Mouse (Mus musculus): ENCODE measurements around the gene Cd200. TPM values are rescaled to one million over a fixed set of nuclear protein-coding genes. Genes with fewer than 3 reads are reported as not detected.

The Cd200 gene
- polyA plus RNA-seq, 1 experiment from 2014 or later = 108 TPM

- WGBS = 82% methylated on average over 3 of the region's 3 CpGs
- H3K27ac ChIP-seq (ENCODE audit: low read depth, low read length) = no peak overlapping the region
Measured at GRCm38 (mm10) chr16:45381811-45382210, 27.0 kb downstream of the Cd200 start.

GRCm38 (mm10) chr16:45378959-45379358 is 29.9 kb downstream of the Cd200 start:
- Histone ChIP-seq H3K9me3 (ENCODE audit: control insufficient read depth) (no peaks in the 10 kb centered on the region), H3K4me3 (ENCODE audit: low read depth, low read length) (no peak overlapping the region), H3K4me1 (replicated peaks; ENCODE audit: control insufficient read depth, insufficient read depth, low read length) (no peaks in the 10 kb centered on the region), H3K27me3 (replicated peaks; ENCODE audit: control insufficient read depth, insufficient read depth, low read length) (no peaks in the 10 kb centered on the region), H3K9ac (ENCODE audit: low read depth, low read length) (no peak overlapping the region), H3K27ac (ENCODE audit: low read depth, low read length) (no peak overlapping the region), H3K4me2 (replicated peaks; ENCODE audit: low read depth) (no peak overlapping the region), H3K36me3 (ENCODE audit: control insufficient read depth, insufficient read depth) (0 out of 2 replicates have a peak, but pooled peaks cover 5% of the 10 kb centered on the region)
- ATAC-seq = no peak
- 64% methylated on average over 3 of the region's 3 CpGs for WGBS
- TF ChIP-seq CTCF (IDR thresholded peaks at IDR 0.05; ENCODE audit: low read depth) = no peak

More at GRCm38 (mm10) chr16:45381811-45382210, 27.0 kb downstream of the Cd200 start:
- ATAC-seq = no peak
- no peak overlapping the region for H3K9ac ChIP-seq (ENCODE audit: low read depth, low read length)
- H3K4me1 ChIP-seq (replicated peaks; ENCODE audit: control insufficient read depth, insufficient read depth, low read length) = no peaks in the 10 kb centered on the region
- no peak for TF ChIP-seq CTCF (IDR thresholded peaks at IDR 0.05; ENCODE audit: low read depth)
- H3K9me3 ChIP-seq (ENCODE audit: control insufficient read depth) = no peaks in the 10 kb centered on the region
- no peak overlapping the region for H3K4me2 ChIP-seq (replicated peaks; ENCODE audit: low read depth)
- H3K4me3 ChIP-seq (ENCODE audit: low read depth, low read length) = no peak overlapping the region
- no peaks in the 10 kb centered on the region for H3K27me3 ChIP-seq (replicated peaks; ENCODE audit: control insufficient read depth, insufficient read depth, low read length)
- 0 out of 2 replicates have a peak, but pooled peaks cover 5% of the 10 kb centered on the region for H3K36me3 ChIP-seq (ENCODE audit: control insufficient read depth, insufficient read depth)

GRCm38 (mm10) chr16:45378147-45378943 is 30.5 kb downstream of the Cd200 start:
- WGBS = 66% methylated on average over 5 of the region's 5 CpGs
- Histone ChIP-seq H3K4me1 (replicated peaks; ENCODE audit: control insufficient read depth, insufficient read depth, low read length) (no peaks in the 10 kb centered on the region), H3K4me3 (ENCODE audit: low read depth, low read length) (no peak overlapping the region), H3K4me2 (replicated peaks; ENCODE audit: low read depth) (no peak overlapping the region), H3K36me3 (ENCODE audit: control insufficient read depth, insufficient read depth) (0 out of 2 replicates have a peak, but pooled peaks cover 5% of the 10 kb centered on the region), H3K27ac (ENCODE audit: low read depth, low read length) (no peak overlapping the region), H3K9ac (ENCODE audit: low read depth, low read length) (no peak overlapping the region), H3K9me3 (ENCODE audit: control insufficient read depth) (no peaks in the 10 kb centered on the region), H3K27me3 (replicated peaks; ENCODE audit: control insufficient read depth, insufficient read depth, low read length) (no peaks in the 10 kb centered on the region)
- peak; percentile 25; the same call in 1 of the 2 replicates for ATAC-seq
- no peak for TF ChIP-seq CTCF (IDR thresholded peaks at IDR 0.05; ENCODE audit: low read depth)

- no peak for TF ChIP-seq CTCF (IDR thresholded peaks at IDR 0.05; ENCODE audit: low read depth)
- WGBS = 79% methylated on average over 4 of the region's 4 CpGs
- Histone ChIP-seq H3K4me1 (replicated peaks; ENCODE audit: control insufficient read depth, insufficient read depth, low read length) (no peaks in the 10 kb centered on the region), H3K36me3 (ENCODE audit: control insufficient read depth, insufficient read depth) (no peaks in the 10 kb centered on the region), H3K4me3 (ENCODE audit: low read depth, low read length) (no peak overlapping the region), H3K9me3 (ENCODE audit: control insufficient read depth) (no peaks in the 10 kb centered on the region), H3K27ac (ENCODE audit: low read depth, low read length) (no peak overlapping the region), H3K4me2 (replicated peaks; ENCODE audit: low read depth) (no peak overlapping the region), H3K9ac (ENCODE audit: low read depth, low read length) (no peak overlapping the region), H3K27me3 (replicated peaks; ENCODE audit: control insufficient read depth, insufficient read depth, low read length) (no peaks in the 10 kb centered on the region)
- ATAC-seq = no peak
Measured at GRCm38 (mm10) chr16:45377332-45377731, 31.5 kb downstream of the Cd200 start.

- H3K27me3 ChIP-seq (replicated peaks; ENCODE audit: control insufficient read depth, insufficient read depth, low read length) = no peaks in the 10 kb centered on the region
- no peak for TF ChIP-seq CTCF (IDR thresholded peaks at IDR 0.05; ENCODE audit: low read depth)
- no peaks in the 10 kb centered on the region for H3K36me3 ChIP-seq (ENCODE audit: control insufficient read depth, insufficient read depth)
- H3K4me1 ChIP-seq (replicated peaks; ENCODE audit: control insufficient read depth, insufficient read depth, low read length) = no peaks in the 10 kb centered on the region
- H3K9me3 ChIP-seq (ENCODE audit: control insufficient read depth) = no peaks in the 10 kb centered on the region
- WGBS = 50% methylated on average over 2 of the region's 2 CpGs
- ATAC-seq = no peak
- H3K4me3 ChIP-seq (ENCODE audit: low read depth, low read length) = no peak overlapping the region
- no peak overlapping the region for H3K4me2 ChIP-seq (replicated peaks; ENCODE audit: low read depth)
- H3K9ac ChIP-seq (ENCODE audit: low read depth, low read length) = no peak overlapping the region
- H3K27ac ChIP-seq (ENCODE audit: low read depth, low read length) = no peak overlapping the region
Measured at GRCm38 (mm10) chr16:45376812-45377211, 32.0 kb downstream of the Cd200 start.

GRCm38 (mm10) chr16:45376294-45376693 is 32.6 kb downstream of the Cd200 start:
- WGBS = 79% methylated on average over 4 of the region's 4 CpGs

More at GRCm38 (mm10) chr16:45376294-45376693, 32.6 kb downstream of the Cd200 start:
- Histone ChIP-seq H3K9me3 (ENCODE audit: control insufficient read depth) (no peaks in the 10 kb centered on the region), H3K27me3 (replicated peaks; ENCODE audit: control insufficient read depth, insufficient read depth, low read length) (no peaks in the 10 kb centered on the region), H3K27ac (ENCODE audit: low read depth, low read length) (no peak overlapping the region), H3K4me2 (replicated peaks; ENCODE audit: low read depth) (no peak overlapping the region), H3K4me1 (replicated peaks; ENCODE audit: control insufficient read depth, insufficient read depth, low read length) (no peaks in the 10 kb centered on the region), H3K9ac (ENCODE audit: low read depth, low read length) (no peak overlapping the region), H3K4me3 (ENCODE audit: low read depth, low read length) (no peak overlapping the region), H3K36me3 (ENCODE audit: control insufficient read depth, insufficient read depth) (no peaks in the 10 kb centered on the region)
- no peak for ATAC-seq
- TF ChIP-seq CTCF (IDR thresholded peaks at IDR 0.05; ENCODE audit: low read depth) = no peak
